Mouse (Mus musculus): ENCODE measurements around the gene Lmnb2. TPM values are rescaled to one million over a fixed set of nuclear protein-coding genes. Genes with fewer than 3 reads are reported as not detected.

Gene Lmnb2
- polyA plus RNA-seq (2014; fragmentation: Illumina TruSeq; extraction: RNeasy Lipid Tissue Mini Kit (QIAGEN cat#74804); ENCODE audit: low read depth, low replicate concordance) = 0.24 TPM

DNA sequence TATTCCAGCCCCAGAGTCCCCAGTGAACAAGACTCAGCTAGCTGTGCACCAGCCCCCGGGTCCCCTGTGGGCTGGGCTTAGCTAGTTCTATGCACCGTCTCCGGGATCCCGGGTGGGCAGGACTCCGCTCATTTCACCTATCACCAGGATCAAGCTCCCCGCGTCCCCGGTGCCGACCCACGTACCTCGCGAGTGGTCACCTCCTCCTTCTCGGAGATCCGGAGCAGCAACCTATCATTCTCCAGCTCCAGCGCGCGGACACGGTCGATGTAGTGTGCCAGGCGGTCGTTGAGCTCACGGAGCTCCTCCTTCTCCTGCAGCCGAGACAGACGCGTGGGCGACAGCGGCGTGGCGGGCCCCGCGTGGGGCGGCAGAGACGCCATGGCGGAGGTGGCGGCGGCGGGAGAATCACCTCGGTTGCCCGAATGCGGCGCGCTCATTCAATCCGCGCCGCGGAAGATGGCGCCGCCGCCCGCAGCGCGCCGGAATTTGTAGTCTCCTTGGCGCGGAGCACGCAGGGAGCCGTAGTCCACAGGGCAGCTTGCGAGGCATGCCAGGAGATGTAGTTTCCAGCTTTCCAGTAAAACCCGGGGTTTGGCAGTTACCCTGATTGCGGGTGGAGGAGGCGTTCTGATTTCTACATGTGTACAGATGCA is at the start of gene Lmnb2:
Lmnb2 (minus strand) TSS at position 467 of the 656 bp plus-strand sequence.

DNA sequence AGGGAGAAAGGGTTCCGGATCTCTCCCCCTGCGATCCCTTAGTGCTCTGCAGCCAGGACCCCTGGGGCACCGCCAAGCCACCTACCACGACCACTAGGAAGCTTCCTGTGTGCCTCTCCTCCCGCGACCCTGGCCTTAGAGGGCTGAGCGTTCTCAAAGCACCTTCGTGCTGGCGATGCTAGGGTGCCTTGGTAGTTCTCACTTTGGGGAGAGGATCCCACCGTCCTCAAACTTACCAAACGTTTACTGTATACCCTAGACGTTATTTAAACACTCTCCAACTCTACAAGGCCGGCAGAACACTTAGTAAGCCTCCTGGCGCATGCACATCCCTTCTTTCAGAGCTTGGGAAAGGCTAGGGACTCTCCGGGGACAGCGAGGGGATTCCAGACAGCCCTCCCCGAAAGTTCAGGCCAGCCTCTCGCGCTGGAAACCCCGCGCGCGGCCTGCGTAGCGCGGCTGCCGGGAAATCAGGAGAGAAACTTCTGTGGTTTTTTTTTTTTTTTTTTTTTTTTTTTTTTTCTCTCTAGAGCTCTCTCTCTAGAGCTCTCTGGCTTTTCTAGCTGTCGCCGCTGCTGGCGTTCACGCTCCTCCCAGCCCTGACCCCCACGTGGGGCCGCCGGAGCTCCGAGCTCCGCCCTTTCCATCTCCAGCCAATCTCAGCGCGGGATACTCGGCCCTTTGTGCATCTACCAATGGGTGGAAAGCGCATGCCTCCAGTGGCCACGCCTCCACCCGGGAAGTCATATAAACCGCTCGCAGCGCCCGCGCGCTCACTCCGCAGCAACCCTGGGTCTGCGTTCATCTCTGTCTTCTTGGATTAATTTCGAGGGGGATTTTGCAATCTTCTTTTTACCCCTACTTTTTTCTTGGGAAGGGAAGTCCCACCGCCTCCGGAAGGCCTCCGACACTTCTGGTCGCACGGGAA is 11.5 kb upstream of the Lmnb2 start, which contains the start of gene Gadd45b:
Gadd45b (plus strand) TSS at position 775 of the 928 bp plus-strand sequence.

DNA sequence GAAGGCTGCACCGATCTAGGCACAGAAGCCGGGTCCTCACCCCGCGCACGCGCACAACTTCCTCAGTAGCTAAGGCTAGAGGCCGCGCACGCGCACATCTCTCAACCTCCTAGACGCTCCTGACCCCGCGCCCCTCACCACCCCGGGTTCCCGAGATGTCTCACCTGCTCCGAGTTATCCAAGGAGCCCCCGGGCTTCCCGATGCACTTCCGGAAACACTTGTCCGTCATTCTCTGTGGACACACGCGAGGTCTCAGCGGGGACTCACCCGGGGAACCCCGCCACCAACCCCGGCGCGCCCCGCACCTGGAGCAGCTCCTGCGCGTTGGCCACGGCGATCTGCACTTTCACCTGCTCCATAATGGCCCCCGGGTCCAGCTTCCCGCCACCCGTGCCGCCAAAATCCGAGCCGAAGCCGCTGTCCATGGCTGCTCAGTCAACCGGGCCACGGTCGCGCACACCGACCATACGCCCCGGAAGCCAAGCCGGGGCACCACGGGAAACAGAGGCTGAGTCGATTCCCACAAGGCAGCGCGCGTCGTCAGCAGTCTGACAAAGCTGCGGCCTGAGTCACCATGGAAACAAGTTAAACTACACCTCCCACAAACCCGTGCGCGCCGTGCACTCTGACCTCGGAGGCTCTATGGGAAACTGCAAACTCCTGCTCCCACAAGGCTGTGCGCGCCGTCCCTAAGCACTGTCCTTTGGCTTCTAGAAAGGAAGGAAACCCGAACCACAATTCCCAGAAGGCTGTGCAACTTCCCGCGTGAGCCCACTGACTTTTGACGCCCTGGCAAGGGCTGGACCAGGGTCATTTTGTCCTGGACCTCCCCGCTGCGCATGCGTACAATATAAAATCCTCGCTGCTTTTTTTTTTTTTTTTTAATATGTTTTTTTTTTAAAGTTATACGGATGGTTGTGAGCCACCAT is 17.5 kb downstream of the Lmnb2 start, which contains the start of gene Timm13:
Timm13 (minus strand) TSS at position 652 of the 930 bp plus-strand sequence.

DNA sequence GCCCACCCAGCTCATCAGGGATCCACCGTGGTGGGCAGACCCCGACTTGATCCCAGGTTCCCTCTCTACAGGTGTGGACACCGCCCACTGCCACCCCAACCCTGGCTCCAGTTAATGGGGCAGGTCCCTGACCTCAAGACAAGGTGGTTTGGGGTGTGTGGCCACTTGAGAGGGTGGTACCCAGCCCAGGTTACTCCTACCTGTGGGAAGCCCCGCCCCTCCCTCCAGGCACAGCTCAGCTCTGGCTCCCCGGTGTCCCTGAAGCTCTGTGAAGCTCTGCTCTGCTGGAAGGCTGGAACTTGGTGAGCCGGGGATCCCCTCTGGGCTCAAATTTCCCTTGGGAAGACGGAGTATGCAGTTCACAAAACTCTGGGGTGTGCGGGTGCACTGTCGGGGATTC is 46.5 kb downstream of the Lmnb2 start, which contains the start of gene Tmprss9:
Tmprss9 (plus strand) TSS at position 268 of the 400 bp plus-strand sequence.

DNA sequence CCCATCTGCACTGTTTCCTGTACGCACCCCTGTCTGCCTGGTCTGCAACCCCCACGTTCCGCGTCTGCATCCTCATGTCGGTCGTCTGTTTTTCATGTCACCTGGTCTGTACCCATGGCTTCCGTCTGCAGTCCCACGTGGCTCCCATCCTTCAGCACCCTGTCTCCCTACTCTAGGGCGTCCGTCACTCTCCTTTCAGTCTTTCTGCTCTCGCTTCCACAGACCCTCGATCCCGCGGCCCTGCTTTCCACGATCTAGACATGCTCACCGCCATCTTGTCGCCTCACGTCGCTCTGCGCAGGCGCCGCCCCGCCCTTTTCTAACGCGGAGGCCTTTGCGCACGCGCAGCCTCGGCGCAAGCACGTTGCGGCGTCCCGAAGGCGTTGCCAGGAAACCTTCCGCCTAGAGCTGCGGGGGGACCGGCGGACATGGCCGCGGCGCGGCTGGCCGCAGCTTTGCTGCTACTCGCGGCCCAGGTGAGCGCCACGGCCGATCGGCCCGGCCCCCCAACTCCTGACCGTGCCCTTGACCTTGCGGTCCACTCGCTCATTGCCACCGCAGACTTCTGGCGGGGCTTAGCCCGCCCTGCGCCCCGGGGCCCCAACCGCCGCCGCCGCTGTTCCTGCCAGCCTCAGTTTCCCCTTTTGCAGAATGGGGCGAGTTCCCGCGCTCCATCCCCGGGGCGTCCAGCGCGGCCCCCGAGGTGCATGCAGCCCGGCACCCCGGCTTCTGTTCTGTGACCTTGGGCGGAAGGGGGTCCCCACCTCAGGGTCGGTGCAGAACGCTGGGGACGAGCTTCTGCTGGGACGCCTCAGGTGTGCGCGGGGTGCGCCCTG is 62.9 kb downstream of the Lmnb2 start, which contains the start of the genes Lsm7 and Sppl2b:
Lsm7 (minus strand) TSS at position 297 of the 836 bp plus-strand sequence.
Sppl2b (plus strand) TSS at position 363 of the 836 bp plus-strand sequence.

Other genes with a start within 250 kb of the Lmnb2 start
- gene Mknk2, start 240.1 kb downstream of the Lmnb2 start, polyA plus RNA-seq (2014; fragmentation: Illumina TruSeq; extraction: RNeasy Lipid Tissue Mini Kit (QIAGEN cat#74804); ENCODE audit: low read depth, low replicate concordance) = 1.8 TPM
- gene Mob3a, start 216.3 kb downstream of the Lmnb2 start, polyA plus RNA-seq (2014; fragmentation: Illumina TruSeq; extraction: RNeasy Lipid Tissue Mini Kit (QIAGEN cat#74804); ENCODE audit: low read depth, low replicate concordance) = 1.1 TPM
- 0.89 TPM for gene Izumo4, start 216.1 kb downstream of the Lmnb2 start, polyA plus RNA-seq (2014; fragmentation: Illumina TruSeq; extraction: RNeasy Lipid Tissue Mini Kit (QIAGEN cat#74804); ENCODE audit: low read depth, low replicate concordance)
- 7.2 TPM for gene Ap3d1, start 176.0 kb downstream of the Lmnb2 start, polyA plus RNA-seq (2014; fragmentation: Illumina TruSeq; extraction: RNeasy Lipid Tissue Mini Kit (QIAGEN cat#74804); ENCODE audit: low read depth, low replicate concordance)
- 1.2 TPM for gene Dot1l, start 163.0 kb downstream of the Lmnb2 start, polyA plus RNA-seq (2014; fragmentation: Illumina TruSeq; extraction: RNeasy Lipid Tissue Mini Kit (QIAGEN cat#74804); ENCODE audit: low read depth, low replicate concordance)
- gene Sf3a2, start 120.0 kb downstream of the Lmnb2 start, polyA plus RNA-seq (2014; fragmentation: Illumina TruSeq; extraction: RNeasy Lipid Tissue Mini Kit (QIAGEN cat#74804); ENCODE audit: low read depth, low replicate concordance) = 2.2 TPM
- gene Plekhj1, start 119.6 kb downstream of the Lmnb2 start, polyA plus RNA-seq (2014; fragmentation: Illumina TruSeq; extraction: RNeasy Lipid Tissue Mini Kit (QIAGEN cat#74804); ENCODE audit: low read depth, low replicate concordance) = 1.5 TPM
- gene Amh, start 113.0 kb downstream of the Lmnb2 start, polyA plus RNA-seq (2014; fragmentation: Illumina TruSeq; extraction: RNeasy Lipid Tissue Mini Kit (QIAGEN cat#74804); ENCODE audit: low read depth, low replicate concordance) = not detected
- gene Jsrp1, start 104.7 kb downstream of the Lmnb2 start, polyA plus RNA-seq (2014; fragmentation: Illumina TruSeq; extraction: RNeasy Lipid Tissue Mini Kit (QIAGEN cat#74804); ENCODE audit: low read depth, low replicate concordance) = not detected
- 171 TPM for gene Oaz1, start 91.6 kb downstream of the Lmnb2 start, polyA plus RNA-seq (2014; fragmentation: Illumina TruSeq; extraction: RNeasy Lipid Tissue Mini Kit (QIAGEN cat#74804); ENCODE audit: low read depth, low replicate concordance)
- not detected for gene Lingo3, start 74.2 kb downstream of the Lmnb2 start, polyA plus RNA-seq (2014; fragmentation: Illumina TruSeq; extraction: RNeasy Lipid Tissue Mini Kit (QIAGEN cat#74804); ENCODE audit: low read depth, low replicate concordance)
- gene Lsm7, start 63.0 kb downstream of the Lmnb2 start, polyA plus RNA-seq (2014; fragmentation: Illumina TruSeq; extraction: RNeasy Lipid Tissue Mini Kit (QIAGEN cat#74804); ENCODE audit: low read depth, low replicate concordance) = 3.3 TPM
- gene Sppl2b, start 63.0 kb downstream of the Lmnb2 start, polyA plus RNA-seq (2014; fragmentation: Illumina TruSeq; extraction: RNeasy Lipid Tissue Mini Kit (QIAGEN cat#74804); ENCODE audit: low read depth, low replicate concordance) = not detected
- gene Tmprss9, start 46.4 kb downstream of the Lmnb2 start, polyA plus RNA-seq (2014; fragmentation: Illumina TruSeq; extraction: RNeasy Lipid Tissue Mini Kit (QIAGEN cat#74804); ENCODE audit: low read depth, low replicate concordance) = not detected
- gene Timm13, start 17.3 kb downstream of the Lmnb2 start, polyA plus RNA-seq (2014; fragmentation: Illumina TruSeq; extraction: RNeasy Lipid Tissue Mini Kit (QIAGEN cat#74804); ENCODE audit: low read depth, low replicate concordance) = not detected
- 2.3 TPM for gene Gadd45b, start 11.8 kb upstream of the Lmnb2 start, polyA plus RNA-seq (2014; fragmentation: Illumina TruSeq; extraction: RNeasy Lipid Tissue Mini Kit (QIAGEN cat#74804); ENCODE audit: low read depth, low replicate concordance)
- gene Gng7, start 96.7 kb upstream of the Lmnb2 start, polyA plus RNA-seq (2014; fragmentation: Illumina TruSeq; extraction: RNeasy Lipid Tissue Mini Kit (QIAGEN cat#74804); ENCODE audit: low read depth, low replicate concordance) = 1.1 TPM
- not detected for gene Diras1, start 107.4 kb upstream of the Lmnb2 start, polyA plus RNA-seq (2014; fragmentation: Illumina TruSeq; extraction: RNeasy Lipid Tissue Mini Kit (QIAGEN cat#74804); ENCODE audit: low read depth, low replicate concordance)
- gene Slc39a3, start 119.2 kb upstream of the Lmnb2 start, polyA plus RNA-seq (2014; fragmentation: Illumina TruSeq; extraction: RNeasy Lipid Tissue Mini Kit (QIAGEN cat#74804); ENCODE audit: low read depth, low replicate concordance) = 0.28 TPM
- gene Sgta, start 141.9 kb upstream of the Lmnb2 start, polyA plus RNA-seq (2014; fragmentation: Illumina TruSeq; extraction: RNeasy Lipid Tissue Mini Kit (QIAGEN cat#74804); ENCODE audit: low read depth, low replicate concordance) = 0.61 TPM
- not detected for gene Thop1, start 151.8 kb upstream of the Lmnb2 start, polyA plus RNA-seq (2014; fragmentation: Illumina TruSeq; extraction: RNeasy Lipid Tissue Mini Kit (QIAGEN cat#74804); ENCODE audit: low read depth, low replicate concordance)
- not detected for gene Creb3l3, start 180.6 kb upstream of the Lmnb2 start, polyA plus RNA-seq (2014; fragmentation: Illumina TruSeq; extraction: RNeasy Lipid Tissue Mini Kit (QIAGEN cat#74804); ENCODE audit: low read depth, low replicate concordance)
- 2.1 TPM for gene Map2k2, start 187.7 kb upstream of the Lmnb2 start, polyA plus RNA-seq (2014; fragmentation: Illumina TruSeq; extraction: RNeasy Lipid Tissue Mini Kit (QIAGEN cat#74804); ENCODE audit: low read depth, low replicate concordance)
- 8.1 TPM for gene Zbtb7a, start 217.0 kb upstream of the Lmnb2 start, polyA plus RNA-seq (2014; fragmentation: Illumina TruSeq; extraction: RNeasy Lipid Tissue Mini Kit (QIAGEN cat#74804); ENCODE audit: low read depth, low replicate concordance)
- gene Pias4, start 249.7 kb upstream of the Lmnb2 start, polyA plus RNA-seq (2014; fragmentation: Illumina TruSeq; extraction: RNeasy Lipid Tissue Mini Kit (QIAGEN cat#74804); ENCODE audit: low read depth, low replicate concordance) = not detected

Measured in kidney, adult 10 weeks (tissue).